Mouse (Mus musculus): ENCODE data around the gene Glyr1.

DNA sequence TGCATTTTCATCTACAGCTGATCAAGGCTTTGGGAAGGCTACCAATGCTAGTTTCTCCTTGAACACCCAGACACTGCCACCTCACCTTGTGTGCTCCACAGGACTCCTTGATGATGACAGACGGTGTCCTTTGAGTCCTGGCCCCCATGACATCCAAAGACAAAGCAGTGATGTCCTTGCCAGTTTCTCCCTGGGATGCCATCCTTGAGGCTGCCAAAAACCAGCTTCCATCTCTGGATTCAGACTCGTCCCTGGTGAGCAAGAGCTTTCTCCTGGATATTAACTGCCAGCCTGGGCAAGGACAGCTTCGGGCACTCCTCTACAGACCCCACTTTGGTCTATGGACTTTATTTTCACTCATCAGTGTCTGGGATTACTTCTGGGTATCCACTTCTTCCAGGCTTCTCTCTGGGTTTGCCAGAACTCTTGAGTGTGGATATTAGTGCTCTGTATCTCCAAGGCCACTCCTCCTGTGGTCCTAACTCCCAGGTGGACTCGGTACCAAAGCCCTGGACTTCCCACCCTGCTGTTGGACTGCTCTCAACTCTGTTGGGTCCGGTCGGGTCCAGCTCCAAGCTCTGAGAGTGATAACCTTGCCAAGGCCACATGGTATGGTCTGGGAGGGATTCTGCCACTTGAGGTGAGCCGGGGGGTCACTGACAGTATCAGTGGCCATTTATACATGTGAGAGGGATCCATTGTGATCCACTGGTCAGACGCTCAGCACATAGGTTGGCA, 84.1 kb downstream of the Glyr1 start:
- TF ChIP-seq GATA1 (IDR thresholded peaks at IDR 0.05; ENCODE audit: borderline replicate concordance, low read length) (no peak), FLI1 (IDR thresholded peaks at IDR 0.05; ENCODE audit: low read length) (no peak)

Data from megakaryocyte, embryonic 14.5 days (primary cell).